Mouse (Mus musculus): ENCODE measurements around the gene Slc35c1.

- TF ChIP-seq POLR2A (IDR thresholded peaks at IDR 0.05; ENCODE audit: borderline replicate concordance, extremely low read depth, low read depth, low read length) (no peak), CTCF (IDR thresholded peaks at IDR 0.05; ENCODE audit: insufficient read depth, low read length) (no peak)
These were observed 24.1 kb upstream of the Slc35c1 start for GRCm38 (mm10) chr2:92484256-92485025.
